Mouse (Mus musculus) forebrain, embryonic 11.5 days (tissue): ENCODE results near the gene Cntrl. TPM values are rescaled to one million over a fixed set of nuclear protein-coding genes. Genes with fewer than 3 reads are reported as not detected.

Experiments
- ATAC-seq: fragments of 200-750 bp; cut with Nextera tagmentation; replicated peaks from 2 replicates; pipeline ENCODE4 v1.8.0; 2017; ENCODE audit warnings: moderate TSS enrichment; ENCODE audit not compliant: low FRiP score
- DNase-seq: peaks from one replicate; pipeline ENCODE4 v3.0.0-alpha.2; 2017; ENCODE audit warnings: low spot score
- H3K27ac ChIP-seq: fragments of 300-500 bp; sonication (generic); 2 replicates; pipeline ENCODE4 v1.5.1; 2014; ENCODE audit warnings: low read depth, low read length
- H3K27me3 ChIP-seq: fragments of 300-500 bp; sonication (generic); 2 replicates; pipeline ENCODE4 v1.6.1; 2014; ENCODE audit warnings: mild to moderate bottlenecking, low read length, mixed read lengths; ENCODE audit not compliant: control insufficient read depth, insufficient read depth
- H3K36me3 ChIP-seq: fragments of 300-500 bp; sonication (generic); 2 replicates; pipeline ENCODE4 v1.6.1; 2014; ENCODE audit warnings: mild to moderate bottlenecking, low read length, moderate library complexity, mixed read lengths; ENCODE audit not compliant: control insufficient read depth, insufficient read depth
- H3K4me1 ChIP-seq: fragments of 300-500 bp; sonication (generic); replicated peaks from 2 replicates; pipeline ENCODE4 v1.6.1; 2014; ENCODE audit warnings: low read length, mixed read lengths; ENCODE audit not compliant: control insufficient read depth, insufficient read depth
- H3K4me2 ChIP-seq: fragments of 300-500 bp; sonication (generic); 2 replicates; pipeline ENCODE4 v1.6.1; 2014; ENCODE audit warnings: low read depth, mild to moderate bottlenecking, low read length, moderate library complexity, mixed read lengths; ENCODE audit not compliant: severe bottlenecking
- H3K4me3 ChIP-seq: fragments of 300-500 bp; sonication (generic); 2 replicates; pipeline ENCODE4 v1.5.1; 2014; ENCODE audit warnings: low read depth, low read length
- H3K9ac ChIP-seq: fragments of 300-500 bp; sonication (generic); 2 replicates; pipeline ENCODE4 v1.6.1; 2014; ENCODE audit warnings: low read length
- H3K9me3 ChIP-seq: fragments of 300-500 bp; sonication (generic); 2 replicates; pipeline ENCODE4 v1.6.1; 2016; ENCODE audit warnings: low read length, mixed read lengths; ENCODE audit not compliant: control insufficient read depth
- WGBS: fragments of 180-500 bp; shearing (Covaris S2); extraction: QIAGEN DNeasy Blood & Tissue Kit; methylation state at CpG from one replicate; pipeline ENCODE4 v1.1.7; 2014; 5-methylcytosine and 5-hydroxymethylcytosine counted together
- polyA plus RNA-seq: library from polyadenylated mRNA; unstranded; fragments of >200 nt; fragmentation: Nextera tagmentation; extraction: Ambion mirVana; gene quantifications from 2 replicates; pipeline ENCODE4 v1.2.1, GENCODE M21; 2014

Cntrl gene
- polyA plus RNA-seq, 1 experiment from 2014 or later = 42.0 TPM

DNA sequence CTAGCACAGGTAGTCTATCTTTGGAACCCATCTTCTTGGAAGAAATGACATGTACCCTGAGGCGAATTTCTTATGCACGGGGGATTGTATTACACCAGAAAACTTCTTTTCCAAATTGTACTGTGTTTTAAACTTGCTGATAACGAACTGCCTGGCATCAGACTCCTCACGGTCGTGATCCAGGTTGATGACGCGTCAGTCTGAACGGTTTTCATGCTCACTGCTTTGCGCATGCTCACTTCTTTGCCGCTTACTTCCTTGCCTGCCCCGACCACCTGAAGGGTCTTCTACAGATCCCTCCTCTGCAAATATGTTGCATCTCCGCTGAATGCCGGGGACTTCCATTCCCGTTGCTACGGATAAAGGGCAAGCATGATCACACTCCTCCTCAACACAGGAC lies 115.0 kb downstream of the Cntrl start:
- no peaks in the 10 kb centered on the region for H3K9me3 ChIP-seq
- H3K4me1 ChIP-seq = no peaks in the 10 kb centered on the region
- no peak for DNase-seq
- H3K4me2 ChIP-seq = no peak overlapping the region
- no peak overlapping the region for H3K9ac ChIP-seq
- 94% methylated on average over 15 of the region's 15 CpGs for WGBS
- H3K27me3 ChIP-seq = no peaks in the 10 kb centered on the region
- no peak for ATAC-seq
- H3K36me3 ChIP-seq = no peaks in the 10 kb centered on the region
- no peak overlapping the region for H3K27ac ChIP-seq
- no peak overlapping the region for H3K4me3 ChIP-seq

DNA sequence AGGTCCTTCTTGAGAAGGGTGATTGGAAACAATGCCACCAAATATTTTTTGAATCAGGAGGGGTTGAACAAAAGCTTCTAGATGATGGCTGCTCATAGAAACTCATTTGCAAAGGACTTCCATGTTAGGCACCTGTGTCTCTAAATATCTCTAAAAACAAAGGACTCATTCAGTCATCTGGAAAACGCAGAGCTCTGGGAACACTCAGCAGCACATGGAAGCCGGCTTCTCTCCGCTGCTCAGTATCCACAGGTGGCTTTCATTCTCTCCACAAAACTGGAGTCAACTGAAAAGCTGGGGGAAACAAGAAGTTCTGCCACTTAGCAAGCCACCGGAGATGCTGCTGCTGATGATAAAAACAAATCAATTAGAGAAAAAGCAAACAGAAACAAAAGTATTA lies 118.9 kb downstream of the Cntrl start:
- 25% methylated on average over 4 of the region's 4 CpGs for WGBS
- peaks cover 2% of the 10 kb centered on the region; the same call in 1 of the 2 replicates for H3K4me1 ChIP-seq
- H3K4me3 ChIP-seq = no peak overlapping the region
- no peak overlapping the region for H3K4me2 ChIP-seq
- no peaks in the 10 kb centered on the region for H3K9me3 ChIP-seq
- no peaks in the 10 kb centered on the region for H3K36me3 ChIP-seq
- no peaks in the 10 kb centered on the region for H3K27me3 ChIP-seq
- no peak overlapping the region for H3K9ac ChIP-seq
- ATAC-seq (no peak), DNase-seq (no peak)
- no peak overlapping the region for H3K27ac ChIP-seq

Other genes starting within 250 kb of the Cntrl start
- gene Cutal, start 235.1 kb upstream of the Cntrl start, polyA plus RNA-seq = not detected in 2 replicates
- 117 and 127 TPM in 2 replicates for gene Psmd5, start 234.5 kb upstream of the Cntrl start, polyA plus RNA-seq
- 4.4 and 6.5 TPM in 2 replicates for gene Phf19, start 195.5 kb upstream of the Cntrl start, polyA plus RNA-seq
- 0.33 and 0.37 TPM in 2 replicates for gene Traf1, start 147.7 kb upstream of the Cntrl start, polyA plus RNA-seq
- gene Hc, start 48.1 kb upstream of the Cntrl start, polyA plus RNA-seq = 0.76 and 1.6 TPM in 2 replicates
- gene AI182371, start 7.9 kb upstream of the Cntrl start, polyA plus RNA-seq = 0.17 TPM in 1 of 2 replicates, not detected in the other
- 249 and 271 TPM in 2 replicates for gene Rab14, start 91.6 kb downstream of the Cntrl start, polyA plus RNA-seq
- gene Gsn, start 146.9 kb downstream of the Cntrl start, polyA plus RNA-seq = 28.0 and 33.4 TPM in 2 replicates
- 10.6 and 13.0 TPM in 2 replicates for gene Stom, start 227.5 kb downstream of the Cntrl start, polyA plus RNA-seq